Mouse (Mus musculus) liver, embryonic 12.5 days (tissue): ENCODE results near the gene Maml2. TPM values are rescaled to one million over a fixed set of nuclear protein-coding genes. Genes with fewer than 3 reads are reported as not detected.

Experiments
- ATAC-seq: fragments of 200-750 bp; cut with Nextera tagmentation; 2 replicates; pipeline ENCODE4 v1.8.0; 2017; ENCODE audit warnings: moderate number of reproducible peaks, mild to moderate bottlenecking, moderate library complexity
- H3K27ac ChIP-seq: fragments of 300-500 bp; sonication (generic); 2 replicates; pipeline ENCODE4 v1.5.1; 2016; ENCODE audit warnings: mild to moderate bottlenecking
- H3K27me3 ChIP-seq: fragments of 300-500 bp; sonication (generic); replicated peaks from 2 replicates; pipeline ENCODE4 v1.6.1; 2016; ENCODE audit warnings: mild to moderate bottlenecking, moderate library complexity
- H3K36me3 ChIP-seq: fragments of 300-500 bp; sonication (generic); 2 replicates; pipeline ENCODE4 v1.6.1; 2016; ENCODE audit warnings: mild to moderate bottlenecking, moderate library complexity
- H3K4me1 ChIP-seq: fragments of 300-500 bp; sonication (generic); 2 replicates; pipeline ENCODE4 v1.6.1; 2016
- H3K4me2 ChIP-seq: fragments of 300-500 bp; sonication (generic); 2 replicates; pipeline ENCODE4 v1.6.1; 2016; ENCODE audit warnings: mild to moderate bottlenecking, moderate library complexity
- H3K4me3 ChIP-seq: fragments of 300-500 bp; sonication (generic); 2 replicates; pipeline ENCODE4 v1.5.1; 2016; ENCODE audit warnings: mild to moderate bottlenecking, moderate library complexity
- H3K9ac ChIP-seq: fragments of 300-500 bp; sonication (generic); 2 replicates; pipeline ENCODE4 v1.6.1; 2016; ENCODE audit warnings: mild to moderate bottlenecking, moderate library complexity
- H3K9me3 ChIP-seq: fragments of 300-500 bp; sonication (generic); replicated peaks from 2 replicates; pipeline ENCODE4 v1.6.1; 2016; ENCODE audit warnings: mild to moderate bottlenecking, moderate library complexity
- WGBS: fragments of 180-500 bp; shearing (Covaris S2); methylation state at CpG from one replicate; pipeline ENCODE4 v1.1.7; 2016; ENCODE audit not compliant: insufficient replicate concordance; 5-methylcytosine and 5-hydroxymethylcytosine counted together
- polyA plus RNA-seq: library from polyadenylated mRNA; unstranded; fragments of >200 nt; fragmentation: Nextera tagmentation; extraction: Ambion mirVana; gene quantifications from 2 replicates; pipeline ENCODE4 v1.2.1, GENCODE M21; 2016

Maml2 gene
- polyA plus RNA-seq, 1 experiment from 2014 or later, result 1.7 TPM

GRCm38 (mm10) chr9:13616383-13617009 lies 318.7 kb downstream of the Maml2 start:
- Histone ChIP-seq H3K9me3 (no peaks in the 10 kb centered on the region), H3K36me3 (no peaks in the 10 kb centered on the region), H3K4me2 (no peak overlapping the region), H3K27ac (no peak overlapping the region), H3K4me1 (no peaks in the 10 kb centered on the region), H3K4me3 (no peak overlapping the region), H3K9ac (no peak overlapping the region), H3K27me3 (no peaks in the 10 kb centered on the region)
- 55% methylated on average over 5 of the region's 5 CpGs for WGBS
- no peak for ATAC-seq

DNA sequence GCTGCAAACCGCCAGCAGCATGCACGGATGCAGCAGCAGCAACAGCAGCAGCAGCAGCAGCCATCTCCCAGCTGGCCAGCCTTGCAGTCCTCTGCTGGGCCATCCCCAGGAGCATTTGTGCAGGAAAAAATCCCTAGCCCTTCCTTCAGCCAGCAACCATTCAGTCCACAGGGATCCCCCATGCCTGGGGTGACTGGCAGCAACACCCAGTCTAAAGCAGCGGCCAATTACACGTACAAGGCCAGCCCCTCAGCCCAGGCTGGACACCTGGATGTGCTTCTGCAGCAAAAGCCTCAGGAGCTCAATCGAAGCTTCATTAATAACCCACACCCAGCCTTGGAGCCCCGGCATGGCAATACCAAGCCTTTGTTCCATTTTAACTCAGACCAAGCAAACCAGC lies 323.0 kb downstream of the Maml2 start:
- no peaks in the 10 kb centered on the region for H3K9me3 ChIP-seq
- no peaks in the 10 kb centered on the region for H3K27me3 ChIP-seq
- H3K27ac ChIP-seq, result no peak overlapping the region
- no peak for ATAC-seq
- no peak overlapping the region for H3K4me2 ChIP-seq
- no peaks in the 10 kb centered on the region for H3K4me1 ChIP-seq
- H3K9ac ChIP-seq, result no peak overlapping the region
- 64% methylated on average over 6 of the region's 6 CpGs for WGBS
- no peaks in the 10 kb centered on the region for H3K36me3 ChIP-seq
- H3K4me3 ChIP-seq, result no peak overlapping the region

- no peak overlapping the region for H3K4me3 ChIP-seq
- no peak overlapping the region for H3K9ac ChIP-seq
- no peak overlapping the region for H3K27ac ChIP-seq
- ATAC-seq, result no peak
- no peaks in the 10 kb centered on the region for H3K27me3 ChIP-seq
- H3K4me2 ChIP-seq, result no peak overlapping the region
- no peaks in the 10 kb centered on the region for H3K4me1 ChIP-seq
- no peaks in the 10 kb centered on the region for H3K9me3 ChIP-seq
- no peaks in the 10 kb centered on the region for H3K36me3 ChIP-seq
- 74% methylated on average over 3 of the region's 3 CpGs for WGBS
Measured at GRCm38 (mm10) chr9:13621941-13622340, 324.2 kb downstream of the Maml2 start.

DNA sequence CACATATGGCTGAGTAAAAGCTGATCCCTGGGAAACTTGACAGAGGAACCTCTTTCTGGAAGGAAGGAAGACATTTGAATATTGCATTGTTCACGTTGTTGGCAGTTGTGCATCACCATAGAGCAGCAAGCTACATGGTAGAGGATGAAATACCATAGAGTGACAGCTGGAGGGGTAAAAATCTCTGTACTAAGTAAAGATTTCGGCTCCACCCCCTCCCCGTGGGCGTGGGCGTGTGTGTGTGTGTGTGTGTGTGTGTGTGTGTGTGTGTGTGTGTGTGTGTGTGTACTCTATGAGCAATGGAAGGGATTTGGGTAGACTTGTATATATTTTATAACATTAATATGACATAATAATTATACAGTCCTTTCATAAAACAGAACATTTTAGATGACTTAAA lies 324.7 kb downstream of the Maml2 start:
- Histone ChIP-seq H3K9ac (no peak overlapping the region), H3K27me3 (no peaks in the 10 kb centered on the region), H3K36me3 (no peaks in the 10 kb centered on the region), H3K4me3 (no peak overlapping the region), H3K27ac (no peak overlapping the region), H3K9me3 (no peaks in the 10 kb centered on the region), H3K4me1 (no peaks in the 10 kb centered on the region), H3K4me2 (no peak overlapping the region)
- 66% methylated on average over 5 of the region's 5 CpGs for WGBS
- no peak for ATAC-seq

- H3K9ac ChIP-seq, result no peak overlapping the region
- no peaks in the 10 kb centered on the region for H3K9me3 ChIP-seq
- no peak for ATAC-seq
- H3K27me3 ChIP-seq, result no peaks in the 10 kb centered on the region
- no peak overlapping the region for H3K4me2 ChIP-seq
- H3K4me3 ChIP-seq, result no peak overlapping the region
- WGBS, result 80% methylated on average over 3 of the region's 3 CpGs
- H3K27ac ChIP-seq, result no peak overlapping the region
- no peaks in the 10 kb centered on the region for H3K36me3 ChIP-seq
- no peaks in the 10 kb centered on the region for H3K4me1 ChIP-seq
Measured at GRCm38 (mm10) chr9:13623892-13624422, 326.2 kb downstream of the Maml2 start.

GRCm38 (mm10) chr9:13624780-13625179 lies 327.0 kb downstream of the Maml2 start:
- Histone ChIP-seq H3K9ac (no peak overlapping the region), H3K9me3 (no peaks in the 10 kb centered on the region)

GRCm38 (mm10) chr9:13625215-13625614 lies 327.5 kb downstream of the Maml2 start:
- Histone ChIP-seq H3K4me3 (no peak overlapping the region), H3K9ac (no peak overlapping the region), H3K36me3 (no peaks in the 10 kb centered on the region), H3K4me1 (no peaks in the 10 kb centered on the region), H3K4me2 (no peak overlapping the region), H3K9me3 (no peaks in the 10 kb centered on the region), H3K27me3 (no peaks in the 10 kb centered on the region), H3K27ac (no peak overlapping the region)
- ATAC-seq, result no peak
- WGBS, result 71% methylated on average over 3 of the region's 3 CpGs

More at GRCm38 (mm10) chr9:13624780-13625179, 327.0 kb downstream of the Maml2 start:
- no peak overlapping the region for H3K4me3 ChIP-seq
- 50% methylated on average over 1 of the region's 1 CpGs for WGBS
- ATAC-seq, result no peak
- no peaks in the 10 kb centered on the region for H3K4me1 ChIP-seq
- no peaks in the 10 kb centered on the region for H3K27me3 ChIP-seq
- H3K27ac ChIP-seq, result no peak overlapping the region
- no peak overlapping the region for H3K4me2 ChIP-seq
- H3K36me3 ChIP-seq, result no peaks in the 10 kb centered on the region

GRCm38 (mm10) chr9:13626480-13626879 lies 328.7 kb downstream of the Maml2 start:
- no peak overlapping the region for H3K4me2 ChIP-seq
- no peak overlapping the region for H3K4me3 ChIP-seq
- H3K9ac ChIP-seq, result no peak overlapping the region
- H3K27me3 ChIP-seq, result no peaks in the 10 kb centered on the region
- no peak overlapping the region for H3K27ac ChIP-seq
- H3K9me3 ChIP-seq, result no peaks in the 10 kb centered on the region
- ATAC-seq, result no peak
- WGBS, result 76% methylated on average over 3 of the region's 3 CpGs
- no peaks in the 10 kb centered on the region for H3K36me3 ChIP-seq
- no peaks in the 10 kb centered on the region for H3K4me1 ChIP-seq

DNA sequence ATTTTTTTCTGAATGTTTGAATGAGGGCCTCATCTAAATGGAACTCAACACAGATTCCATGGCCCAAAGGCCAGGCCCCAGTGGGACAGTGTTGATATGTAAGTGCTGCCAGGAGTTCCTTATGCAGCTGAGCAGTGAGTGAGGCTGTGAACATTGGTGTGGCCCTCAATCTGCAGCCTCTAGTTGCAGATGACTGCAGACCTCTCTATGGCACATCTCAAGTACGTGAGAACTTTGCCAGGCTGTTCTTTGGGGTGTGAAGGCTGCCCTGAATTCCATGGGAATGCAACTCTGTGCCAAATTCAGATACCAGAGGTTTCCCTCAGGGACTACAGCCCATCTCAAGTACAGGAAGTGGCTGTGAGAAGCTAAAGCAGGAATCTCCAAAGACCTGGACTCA lies 335.6 kb downstream of the Maml2 start:
- 68% methylated on average over 1 of the region's 1 CpGs for WGBS
- no peak overlapping the region for H3K27ac ChIP-seq
- H3K4me2 ChIP-seq, result no peak overlapping the region
- H3K4me1 ChIP-seq, result no peaks in the 10 kb centered on the region
- H3K4me3 ChIP-seq, result no peak overlapping the region
- H3K36me3 ChIP-seq, result no peaks in the 10 kb centered on the region
- ATAC-seq, result no peak
- no peaks in the 10 kb centered on the region for H3K9me3 ChIP-seq
- H3K9ac ChIP-seq, result no peak overlapping the region
- H3K27me3 ChIP-seq, result no peaks in the 10 kb centered on the region

DNA sequence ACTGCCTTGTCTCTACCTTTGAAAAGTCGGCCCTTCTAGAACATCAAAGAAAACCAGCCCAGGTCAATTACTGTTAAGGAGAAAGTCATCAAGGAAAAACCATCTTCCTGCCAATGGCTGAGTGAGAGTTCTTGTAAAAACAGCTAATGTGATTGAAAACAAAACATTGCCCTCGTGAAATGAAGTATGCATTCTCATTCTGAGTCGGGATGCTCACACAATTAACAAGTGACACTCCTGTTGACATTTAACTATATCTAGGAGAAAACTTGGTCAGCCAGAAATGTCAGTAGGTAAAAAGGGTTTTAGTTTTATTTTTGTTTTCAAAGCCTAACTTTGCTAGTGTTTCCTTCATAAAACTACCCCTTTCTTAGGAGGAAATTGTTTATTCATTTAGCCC lies 341.9 kb downstream of the Maml2 start:
- ATAC-seq, result no peak
- Histone ChIP-seq H3K4me3 (no peak overlapping the region), H3K4me2 (no peak overlapping the region), H3K27me3 (no peaks in the 10 kb centered on the region), H3K9ac (no peak overlapping the region), H3K27ac (no peak overlapping the region), H3K9me3 (no peaks in the 10 kb centered on the region), H3K4me1 (no peaks in the 10 kb centered on the region), H3K36me3 (no peaks in the 10 kb centered on the region)
- 47% methylated on average over 3 of the region's 3 CpGs for WGBS

DNA sequence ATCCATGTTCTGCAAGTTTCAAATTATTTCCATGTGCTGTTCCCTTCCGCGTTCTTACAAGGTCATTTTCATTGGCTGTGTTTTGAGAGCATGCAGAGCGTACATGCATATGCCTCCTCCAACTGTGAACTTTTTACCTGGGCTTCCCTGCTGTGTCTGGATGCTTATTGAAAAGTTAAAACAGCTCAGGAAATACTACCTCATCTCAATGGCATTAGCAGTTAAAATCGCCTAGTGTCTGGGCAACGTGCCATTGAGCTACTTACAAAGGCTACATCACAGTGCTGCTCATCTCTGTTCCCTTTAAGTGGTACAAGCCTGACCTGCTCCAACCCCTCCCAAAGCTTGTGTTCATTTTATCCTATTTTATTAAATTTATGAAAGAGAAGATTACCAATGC lies 347.4 kb downstream of the Maml2 start:
- H3K9me3 ChIP-seq, result no peaks in the 10 kb centered on the region
- H3K4me3 ChIP-seq, result no peak overlapping the region
- no peaks in the 10 kb centered on the region for H3K27me3 ChIP-seq
- H3K4me1 ChIP-seq, result no peaks in the 10 kb centered on the region
- no peaks in the 10 kb centered on the region for H3K36me3 ChIP-seq
- H3K9ac ChIP-seq, result no peak overlapping the region
- ATAC-seq, result no peak
- H3K4me2 ChIP-seq, result no peak overlapping the region
- no peak overlapping the region for H3K27ac ChIP-seq
- 71% methylated on average over 5 of the region's 5 CpGs for WGBS

GRCm38 (mm10) chr9:13651065-13651464 lies 353.3 kb downstream of the Maml2 start:
- no peak overlapping the region for H3K27ac ChIP-seq
- WGBS, result 54% methylated on average over 2 of the region's 2 CpGs
- H3K36me3 ChIP-seq, result no peaks in the 10 kb centered on the region
- no peak overlapping the region for H3K4me3 ChIP-seq
- H3K27me3 ChIP-seq, result no peaks in the 10 kb centered on the region
- ATAC-seq, result no peak
- no peak overlapping the region for H3K9ac ChIP-seq
- H3K4me2 ChIP-seq, result no peak overlapping the region
- H3K4me1 ChIP-seq, result peaks cover 6% of the 10 kb centered on the region; the same call in 1 of the 2 replicates
- no peaks in the 10 kb centered on the region for H3K9me3 ChIP-seq

DNA sequence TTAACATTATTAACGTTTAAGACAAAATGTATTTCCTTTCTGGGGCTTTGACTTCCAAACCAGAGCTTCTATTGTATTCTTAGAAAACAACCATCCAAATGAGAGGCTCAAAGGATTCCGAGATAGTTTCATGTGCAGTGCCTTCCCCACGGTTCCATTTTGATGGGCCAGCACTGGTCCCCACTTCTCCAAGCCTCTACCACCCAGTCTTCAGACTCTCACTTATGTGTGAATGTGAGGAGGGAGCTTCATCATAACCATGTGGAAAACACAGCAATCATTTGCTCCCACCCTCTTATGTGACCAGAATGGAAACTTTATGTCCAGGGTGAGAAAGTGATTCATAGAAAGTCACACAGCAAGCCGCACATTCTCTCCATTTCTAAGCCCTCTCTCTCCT lies 354.1 kb downstream of the Maml2 start:
- H3K36me3 ChIP-seq, result no peaks in the 10 kb centered on the region
- no peak overlapping the region for H3K27ac ChIP-seq
- ATAC-seq, result no peak
- no peak overlapping the region for H3K4me2 ChIP-seq
- no peak overlapping the region for H3K9ac ChIP-seq
- no peak overlapping the region for H3K4me3 ChIP-seq
- WGBS, result 62% methylated on average over 4 of the region's 4 CpGs
- H3K9me3 ChIP-seq, result no peaks in the 10 kb centered on the region
- no peaks in the 10 kb centered on the region for H3K27me3 ChIP-seq
- H3K4me1 ChIP-seq, result peaks cover 6% of the 10 kb centered on the region; the same call in 1 of the 2 replicates
